Mouse (Mus musculus) liver, adult 2 months (tissue): Measurements from ENCODE around the gene Podxl2. TPM values are rescaled to one million over a fixed set of nuclear protein-coding genes. Genes with fewer than 3 reads are reported as not detected.
A peak's percentile ranks its signal among the peaks of the same experiment; 100 is the strongest.

ENCODE experiments used
- DNase-seq: peaks from one replicate; pipeline ENCODE4 v3.0.0-alpha.2; 2011; ENCODE audit warnings: low read depth, low spot score; ENCODE audit errors: extremely low read depth
- H3K27ac ChIP-seq: fragments of 200-500 bp; replicated peaks from 2 replicates; pipeline ENCODE4 v1.5.1; 2012; ENCODE audit warnings: low read depth, mild to moderate bottlenecking, control low read depth, inconsistent platforms, low read length; ENCODE audit not compliant: insufficient read depth
- H3K27me3 ChIP-seq: fragments of 200-500 bp; 2 replicates; pipeline ENCODE4 v1.6.1; 2012; ENCODE audit warnings: mild to moderate bottlenecking, moderate library complexity, low read length, inconsistent platforms; ENCODE audit not compliant: control insufficient read depth, insufficient read depth
- H3K36me3 ChIP-seq: fragments of 200-500 bp; 2 replicates; pipeline ENCODE4 v1.6.1; 2012; ENCODE audit warnings: low read length, inconsistent platforms; ENCODE audit not compliant: control insufficient read depth, insufficient read depth
- H3K4me1 ChIP-seq: fragments of 200-500 bp; 2 replicates; pipeline ENCODE4 v1.6.1; 2011; ENCODE audit warnings: low read length; ENCODE audit not compliant: control insufficient read depth, insufficient read depth
- H3K4me3 ChIP-seq: fragments of 200-500 bp; 2 replicates; pipeline ENCODE4 v1.5.1; 2011; ENCODE audit warnings: low read depth, mild to moderate bottlenecking, control low read depth, low read length, moderate library complexity; ENCODE audit not compliant: insufficient read depth
- H3K79me2 ChIP-seq: fragments of 200-500 bp; 2 replicates; pipeline ENCODE4 v1.6.1; 2012; ENCODE audit warnings: inconsistent platforms, mild to moderate bottlenecking, low read length, moderate library complexity; ENCODE audit not compliant: control insufficient read depth, insufficient read depth
- H3K9ac ChIP-seq: fragments of 200-500 bp; 2 replicates; pipeline ENCODE4 v1.6.1; 2012; ENCODE audit warnings: low read depth, mild to moderate bottlenecking, control low read depth, inconsistent platforms, low read length
- CTCF ChIP-seq: fragments of 200-500 bp; IDR thresholded peaks from 2 replicates; pipeline ENCODE4 v1.5.1; 2011; ENCODE audit warnings: low read depth, low read length, control low read depth
- POLR2A ChIP-seq: fragments of 200-500 bp; IDR thresholded peaks from 2 replicates; pipeline ENCODE4 v1.6.1; 2011; ENCODE audit warnings: low read length, control low read depth; ENCODE audit not compliant: insufficient read depth; ENCODE audit errors: extremely low read depth
- WGBS: fragments of 180-500 bp; shearing (Covaris S2); methylation state at CpG from one replicate; pipeline ENCODE4 v1.1.7; 2018; 5-methylcytosine and 5-hydroxymethylcytosine counted together
- polyA plus RNA-seq: library from polyadenylated mRNA; depleted of rRNA; stranded (reverse); fragments of >200 nt; gene quantifications from 2 replicates; pipeline ENCODE4 v1.2.3, GENCODE M21; 2012; rRNA removed
- total RNA-seq: library from RNA; depleted of rRNA; stranded (reverse); fragments of >200 nt; gene quantifications from 2 replicates; pipeline ENCODE4 v1.2.3, GENCODE M21; 2014; rRNA removed

Podxl2 gene
- total and polyA plus RNA-seq, 2 experiments, result 0.46 to 0.89 TPM

GRCm38 (mm10) chr6:88794561-88794971 lies 80.3 kb downstream of the Podxl2 start:
- H3K4me3 ChIP-seq, result no peak overlapping the region
- H3K36me3 ChIP-seq, result no peaks in the 10 kb centered on the region
- H3K4me1 ChIP-seq, result 0 out of 2 replicates have a peak, but pooled peaks cover 2% of the 10 kb centered on the region
- H3K9ac ChIP-seq, result no peak overlapping the region
- DNase-seq, result no peak
- H3K27ac ChIP-seq, result no peak overlapping the region
- no peak for TF ChIP-seq CTCF
- TF ChIP-seq POLR2A, result no peak
- H3K79me2 ChIP-seq, result peaks cover 12% of the 10 kb centered on the region; the same call in 1 of the 2 replicates
- WGBS, result 75% methylated on average over 14 of the region's 14 CpGs
- no peaks in the 10 kb centered on the region for H3K27me3 ChIP-seq

- Histone ChIP-seq H3K4me1 (0 out of 2 replicates have a peak, but pooled peaks cover 2% of the 10 kb centered on the region), H3K79me2 (peaks cover 18% of the 10 kb centered on the region; the same call in 1 of the 2 replicates), H3K4me3 (no peak overlapping the region), H3K27ac (no peak overlapping the region), H3K27me3 (no peaks in the 10 kb centered on the region), H3K36me3 (no peaks in the 10 kb centered on the region), H3K9ac (no peak overlapping the region)
- TF ChIP-seq POLR2A, result no peak
- no peak for TF ChIP-seq CTCF
- WGBS, result 90% methylated on average over 13 of the region's 13 CpGs
- DNase-seq, result no peak
These were observed 81.0 kb downstream of the Podxl2 start for GRCm38 (mm10) chr6:88793872-88794271.

- WGBS, result 75% methylated on average over 2 of the region's 2 CpGs
- H3K4me3 ChIP-seq, result no peak overlapping the region
- no peaks in the 10 kb centered on the region for H3K36me3 ChIP-seq
- peaks cover 18% of the 10 kb centered on the region; the same call in 1 of the 2 replicates for H3K79me2 ChIP-seq
- no peak overlapping the region for H3K9ac ChIP-seq
- H3K27me3 ChIP-seq, result no peaks in the 10 kb centered on the region
- peak overlapping the region; percentile 16; the same call in 1 of the 2 replicates for H3K27ac ChIP-seq
- 0 out of 2 replicates have a peak, but pooled peaks cover 2% of the 10 kb centered on the region for H3K4me1 ChIP-seq
- no peak for DNase-seq
- TF ChIP-seq CTCF (no peak), POLR2A (no peak)
These were observed 81.6 kb downstream of the Podxl2 start for GRCm38 (mm10) chr6:88793243-88793642.

Other genes starting within 250 kb of the Podxl2 start
- gene Kbtbd12, start 237.1 kb downstream of the Podxl2 start, total RNA-seq, result 1.0 and 1.7 TPM in 2 replicates
- gene Kbtbd12, start 237.1 kb downstream of the Podxl2 start, polyA plus RNA-seq, result 0.19 and 0.29 TPM in 2 replicates
- gene Mgll, start 150.6 kb downstream of the Podxl2 start, total RNA-seq, result 56.2 and 81.3 TPM in 2 replicates
- gene Mgll, start 150.6 kb downstream of the Podxl2 start, polyA plus RNA-seq, result 156 and 158 TPM in 2 replicates
- gene Abtb1, start 33.1 kb downstream of the Podxl2 start, total RNA-seq, result 28.2 and 28.3 TPM in 2 replicates
- gene Abtb1, start 33.1 kb downstream of the Podxl2 start, polyA plus RNA-seq, result 54.7 and 60.0 TPM in 2 replicates
- gene Mcm2, start 23.7 kb upstream of the Podxl2 start, total RNA-seq, result 3.3 and 5.5 TPM in 2 replicates
- gene Mcm2, start 23.7 kb upstream of the Podxl2 start, polyA plus RNA-seq, result 2.4 and 3.1 TPM in 2 replicates
- gene Tpra1, start 27.2 kb upstream of the Podxl2 start, total RNA-seq, result 15.8 and 18.3 TPM in 2 replicates
- 60.2 and 76.3 TPM in 2 replicates for gene Tpra1, start 27.2 kb upstream of the Podxl2 start, polyA plus RNA-seq